Mouse (Mus musculus) lung, postnatal 0 days (tissue): ENCODE results near the gene Tnk2. TPM values are rescaled to one million over a fixed set of nuclear protein-coding genes. Genes with fewer than 3 reads are reported as not detected.

Source experiments
- ATAC-seq: fragments of 200-750 bp; cut with Nextera tagmentation; 2 replicates; pipeline ENCODE4 v1.8.0; 2017; ENCODE audit warnings: moderate library complexity
- DNase-seq: peaks from one replicate; pipeline ENCODE4 v3.0.0-alpha.2; 2016; ENCODE audit warnings: low spot score
- H3K27ac ChIP-seq: fragments of 300-500 bp; sonication (generic); 2 replicates; pipeline ENCODE4 v1.5.1; 2014; ENCODE audit warnings: antibody characterized with exemption, mild to moderate bottlenecking, low read length, mixed read lengths
- H3K27me3 ChIP-seq: fragments of 300-500 bp; sonication (generic); replicated peaks from 2 replicates; pipeline ENCODE4 v1.6.1; 2014; ENCODE audit warnings: low read length, mixed read lengths; ENCODE audit not compliant: insufficient read depth
- H3K36me3 ChIP-seq: fragments of 300-500 bp; sonication (generic); 2 replicates; pipeline ENCODE4 v1.6.1; 2014; ENCODE audit warnings: low read length, mixed read lengths; ENCODE audit not compliant: insufficient read depth
- H3K4me1 ChIP-seq: fragments of 300-500 bp; sonication (generic); 2 replicates; pipeline ENCODE4 v1.6.1; 2014; ENCODE audit warnings: antibody characterized with exemption, low read depth, low read length, mixed read lengths; ENCODE audit not compliant: insufficient read depth
- H3K4me2 ChIP-seq: fragments of 300-500 bp; sonication (generic); replicated peaks from 2 replicates; pipeline ENCODE4 v1.6.1; 2014; ENCODE audit warnings: low read depth, mild to moderate bottlenecking, low read length, moderate library complexity, mixed read lengths
- H3K4me3 ChIP-seq: fragments of 300-500 bp; sonication (generic); 2 replicates; pipeline ENCODE4 v1.5.1; 2014; ENCODE audit warnings: low read depth, low read length
- H3K9ac ChIP-seq: fragments of 300-500 bp; sonication (generic); replicated peaks from 2 replicates; pipeline ENCODE4 v1.6.1; 2014; ENCODE audit warnings: low read depth, mild to moderate bottlenecking
- H3K9me3 ChIP-seq: fragments of 300-500 bp; sonication (generic); 2 replicates; pipeline ENCODE4 v1.6.1; 2016; ENCODE audit warnings: low read length, mixed read lengths
- CTCF ChIP-seq: IDR thresholded peaks from 2 replicates; pipeline ENCODE4 v1.5.1; 2016; ENCODE audit warnings: antibody characterized with exemption, mild to moderate bottlenecking
- EP300 ChIP-seq: IDR thresholded peaks from 2 replicates; pipeline ENCODE4 v1.6.1; 2016; ENCODE audit warnings: antibody characterized with exemption, mild to moderate bottlenecking, control low read depth
- WGBS: fragments of 180-500 bp; shearing (Covaris S2); extraction: QIAGEN DNeasy Blood & Tissue Kit; methylation state at CpG from one replicate; pipeline ENCODE4 v1.1.7; 2014; 5-methylcytosine and 5-hydroxymethylcytosine counted together
- polyA plus RNA-seq: library from polyadenylated mRNA; unstranded; fragments of >200 nt; fragmentation: Nextera tagmentation; extraction: Ambion mirVana; gene quantifications from 2 replicates; pipeline ENCODE4 v1.2.1, GENCODE M21; 2015

Gene Tnk2
- polyA plus RNA-seq, 1 experiment from 2014 or later, result 19.8 TPM

DNA sequence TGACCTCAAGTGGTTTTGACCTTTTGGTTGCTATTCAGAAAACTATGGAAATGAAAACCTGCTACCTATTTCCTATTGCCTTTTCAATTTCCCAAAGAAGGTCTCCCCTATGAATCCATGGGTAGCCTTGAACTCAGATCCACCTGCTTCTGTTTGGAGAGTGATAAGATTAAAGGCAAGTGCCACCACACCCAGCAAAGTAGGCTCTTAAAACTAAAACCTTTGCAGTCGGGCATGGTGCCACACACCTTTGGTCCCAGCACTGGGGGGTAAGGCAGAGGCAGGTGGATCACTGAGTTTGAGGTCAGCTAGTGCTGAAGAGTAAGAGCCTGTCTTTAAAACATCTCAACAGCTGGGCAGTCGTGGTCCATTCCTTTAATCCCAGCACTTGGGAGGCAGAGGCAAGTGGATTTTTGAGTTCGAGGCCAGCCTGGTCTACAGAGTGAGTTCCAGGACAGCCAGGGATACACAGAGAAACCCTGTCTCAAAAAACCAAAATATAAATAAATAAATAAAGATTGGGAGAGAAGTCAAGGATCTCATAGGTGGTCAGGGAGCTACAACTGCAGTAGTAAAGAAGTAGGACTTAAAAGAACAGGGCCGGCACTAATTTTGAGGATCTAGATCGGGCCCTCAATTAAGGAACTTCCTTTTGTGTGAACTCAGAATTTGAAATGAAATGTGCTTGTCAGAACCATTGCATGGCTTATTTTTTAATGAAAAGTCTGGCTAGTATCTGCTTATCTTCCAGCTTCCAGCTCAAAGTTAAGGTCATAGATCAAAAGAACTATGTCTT is 33.0 kb upstream of the Tnk2 start:
- Histone ChIP-seq H3K4me3 (no peak overlapping the region; the same call in 1 of the 2 replicates), H3K36me3 (no peaks in the 10 kb centered on the region), H3K27ac (no peak overlapping the region), H3K9ac (no peak overlapping the region), H3K4me1 (peaks cover 5% of the 10 kb centered on the region; the same call in 1 of the 2 replicates), H3K27me3 (no peaks in the 10 kb centered on the region), H3K9me3 (no peaks in the 10 kb centered on the region), H3K4me2 (peak overlapping the region; percentile 84; the same call in 1 of the 2 replicates)
- ATAC-seq, result no peak
- no peak for DNase-seq
- TF ChIP-seq CTCF, result no peak
- TF ChIP-seq EP300, result no peak
- WGBS, result 47% methylated on average over 5 of the region's 5 CpGs

DNA sequence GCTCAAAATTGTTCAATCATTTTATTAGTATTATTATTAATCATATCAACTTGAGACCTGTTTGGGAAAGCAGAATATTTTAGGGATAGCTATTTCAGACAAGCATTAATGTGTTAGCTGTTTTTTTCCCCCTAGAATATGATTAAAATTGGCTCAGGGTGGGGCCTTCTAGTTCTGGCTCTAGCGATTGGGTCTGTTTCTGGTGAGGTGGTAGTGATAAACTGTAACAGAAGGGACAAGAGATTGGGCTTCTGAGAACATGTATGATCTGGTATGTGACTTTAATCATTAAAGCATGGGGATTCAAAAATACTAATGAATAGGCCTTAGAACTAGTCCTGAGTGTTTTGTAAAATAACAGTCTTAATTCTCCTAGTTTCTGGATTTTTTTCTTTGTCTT is 31.6 kb upstream of the Tnk2 start:
- Histone ChIP-seq H3K9ac (no peak overlapping the region), H3K4me2 (no peak overlapping the region), H3K27me3 (no peaks in the 10 kb centered on the region), H3K4me1 (peaks cover 5% of the 10 kb centered on the region; the same call in 1 of the 2 replicates), H3K9me3 (no peaks in the 10 kb centered on the region), H3K36me3 (no peaks in the 10 kb centered on the region), H3K4me3 (no peak overlapping the region), H3K27ac (no peak overlapping the region)
- ATAC-seq (no peak), DNase-seq (no peak)
- WGBS, result 50% methylated on average over 1 of the region's 1 CpGs
- no peak for TF ChIP-seq EP300
- TF ChIP-seq CTCF, result no peak

DNA sequence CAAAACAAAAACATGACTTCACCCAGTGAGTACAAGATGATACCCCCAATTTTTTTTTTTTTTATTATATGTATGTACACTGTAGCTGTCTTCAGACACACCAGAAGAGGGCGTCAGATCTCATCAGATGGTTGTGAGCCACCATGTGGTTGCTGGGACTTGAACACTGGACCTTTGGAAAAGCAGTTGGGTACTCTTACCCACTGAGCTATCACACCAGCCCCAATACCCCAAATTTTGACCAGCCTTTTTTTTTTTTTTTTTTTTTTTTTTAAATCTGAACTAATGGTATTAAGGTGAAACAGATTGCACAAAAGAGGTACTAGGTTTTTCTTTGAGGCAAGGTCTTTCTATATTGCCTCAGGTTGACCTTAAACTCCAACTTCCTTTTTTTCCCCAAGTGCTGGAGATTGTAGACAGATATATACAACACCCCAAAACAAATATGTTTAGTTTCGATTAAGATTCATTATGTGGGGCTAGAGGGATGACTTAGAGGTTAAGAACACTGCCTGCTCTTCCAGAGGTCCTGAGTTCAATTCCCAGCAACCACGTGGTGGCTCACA is 30.3 kb upstream of the Tnk2 start:
- WGBS, result 63% methylated on average over 3 of the region's 3 CpGs
- H3K4me2 ChIP-seq, result no peak overlapping the region

DNA sequence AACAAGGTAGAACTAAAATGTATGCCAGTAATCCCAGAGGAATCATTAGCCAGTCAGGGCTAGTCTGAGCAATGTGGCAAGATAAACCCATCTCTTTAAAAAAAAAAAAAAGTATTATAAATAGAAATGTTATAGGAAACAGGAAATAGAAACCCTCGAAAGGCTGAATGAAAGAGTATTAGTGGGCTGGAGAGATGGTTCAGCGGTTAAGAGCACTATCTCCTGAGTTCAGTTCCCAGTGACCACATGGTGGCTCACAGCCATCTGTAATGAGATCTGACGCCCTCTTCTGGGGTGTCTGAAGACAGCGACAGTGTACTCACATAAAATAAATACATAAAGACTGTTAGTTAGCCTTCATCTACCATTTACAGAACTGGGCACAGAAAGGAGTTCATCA is 29.6 kb upstream of the Tnk2 start:
- Histone ChIP-seq H3K36me3 (no peaks in the 10 kb centered on the region), H3K4me2 (no peak overlapping the region), H3K9ac (no peak overlapping the region), H3K27ac (no peak overlapping the region), H3K27me3 (no peaks in the 10 kb centered on the region), H3K9me3 (no peaks in the 10 kb centered on the region), H3K4me1 (peaks cover 5% of the 10 kb centered on the region; the same call in 1 of the 2 replicates), H3K4me3 (no peak overlapping the region)
- no peak for DNase-seq
- no peak for ATAC-seq
- WGBS, result 46% methylated on average over 4 of the region's 4 CpGs
- TF ChIP-seq CTCF (peak; percentile 49), EP300 (no peak)

More for the DNA sequence above, 30.3 kb upstream of the Tnk2 start:
- H3K4me3 ChIP-seq, result no peak overlapping the region
- no peaks in the 10 kb centered on the region for H3K9me3 ChIP-seq
- TF ChIP-seq EP300 (no peak), CTCF (no peak)
- no peak overlapping the region for H3K27ac ChIP-seq
- ATAC-seq (no peak), DNase-seq (no peak)
- no peak overlapping the region for H3K9ac ChIP-seq
- no peaks in the 10 kb centered on the region for H3K27me3 ChIP-seq
- H3K36me3 ChIP-seq, result no peaks in the 10 kb centered on the region
- H3K4me1 ChIP-seq, result peaks cover 5% of the 10 kb centered on the region; the same call in 1 of the 2 replicates

DNA sequence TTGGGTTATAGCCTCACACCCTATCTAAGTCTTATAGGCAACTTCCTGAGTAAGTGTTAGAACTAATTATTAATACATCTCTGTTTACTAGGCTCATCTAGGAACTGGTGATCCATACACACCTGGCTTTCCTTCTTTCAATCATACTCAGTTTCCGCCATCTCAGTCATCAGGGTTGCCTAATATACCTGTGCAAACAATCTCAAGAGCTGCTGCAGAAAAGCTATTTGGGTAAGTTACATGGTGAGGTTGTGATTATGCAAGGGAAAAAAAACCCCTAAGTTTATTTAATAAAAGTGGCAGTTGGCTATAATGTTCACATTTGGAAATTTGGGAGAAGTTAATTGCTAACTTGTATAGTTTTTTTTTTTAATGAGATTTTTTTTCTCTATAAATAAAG is 24.7 kb upstream of the Tnk2 start:
- H3K4me1 ChIP-seq, result no peaks in the 10 kb centered on the region
- no peak overlapping the region for H3K9ac ChIP-seq
- H3K27me3 ChIP-seq, result no peaks in the 10 kb centered on the region
- H3K4me3 ChIP-seq, result no peak overlapping the region
- no peak overlapping the region for H3K4me2 ChIP-seq
- no peak overlapping the region for H3K27ac ChIP-seq
- H3K9me3 ChIP-seq, result no peaks in the 10 kb centered on the region
- ATAC-seq (peak; percentile 81), DNase-seq (peak; percentile 82)
- 0 out of 2 replicates have a peak, but pooled peaks cover 4% of the 10 kb centered on the region for H3K36me3 ChIP-seq
- no peak for TF ChIP-seq CTCF
- TF ChIP-seq EP300, result peak; percentile 33; the same call in 1 of the 2 replicates
- WGBS, result 65% methylated on average over 1 of the region's 1 CpGs

DNA sequence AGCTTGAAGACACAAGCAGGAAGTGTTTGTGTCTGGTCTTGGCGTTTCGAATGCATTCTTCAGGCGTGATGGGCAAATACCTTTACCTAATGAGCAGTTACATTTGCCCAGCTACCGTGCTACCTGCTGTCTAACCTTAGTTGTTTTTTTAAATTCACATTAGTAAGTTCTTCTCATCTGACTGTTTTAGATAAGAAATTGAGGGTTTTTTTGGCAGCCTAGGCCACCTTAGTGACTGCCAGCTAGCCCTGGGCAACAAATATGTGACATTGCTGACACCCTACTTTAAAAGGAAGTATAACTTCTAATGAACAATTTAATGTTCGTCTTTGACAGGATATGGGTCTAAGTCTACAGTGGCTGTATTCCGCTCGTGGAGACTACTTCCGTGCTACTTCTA is 15.5 kb upstream of the Tnk2 start:
- Histone ChIP-seq H3K4me1 (no peaks in the 10 kb centered on the region), H3K27ac (no peak overlapping the region), H3K4me3 (no peak overlapping the region), H3K4me2 (no peak overlapping the region), H3K9me3 (no peaks in the 10 kb centered on the region), H3K27me3 (no peaks in the 10 kb centered on the region), H3K36me3 (peaks cover 5% of the 10 kb centered on the region; the same call in 1 of the 2 replicates), H3K9ac (no peak overlapping the region)
- no peak for TF ChIP-seq CTCF
- no peak for TF ChIP-seq EP300
- ATAC-seq, result no peak
- DNase-seq, result no peak
- 85% methylated on average over 8 of the region's 8 CpGs for WGBS
